Mouse (Mus musculus): ENCODE results near the gene C1galt1. TPM values are rescaled to one million over a fixed set of nuclear protein-coding genes. Genes with fewer than 3 reads are reported as not detected.

The C1galt1 gene
- polyA plus RNA-seq, 1 experiment = 26.3 TPM

- Histone ChIP-seq H3K27ac (ENCODE audit: insufficient read depth, low read length) (no peak overlapping the region), H3K4me1 (ENCODE audit: control insufficient read depth, insufficient read depth, low read length) (peaks cover 11% of the 10 kb centered on the region), H3K4me3 (ENCODE audit: insufficient read depth, low read length) (no peak overlapping the region)
- no peak for TF ChIP-seq POLR2A (IDR thresholded peaks at IDR 0.05; ENCODE audit: low read depth, low read length)
- TF ChIP-seq CTCF (IDR thresholded peaks at IDR 0.05; ENCODE audit: borderline replicate concordance, insufficient read depth, low read length) = no peak
Measured at GRCm38 (mm10) chr6:7857356-7858247, 13.0 kb downstream of the C1galt1 start.

GRCm38 (mm10) chr6:7858586-7858985 lies 13.9 kb downstream of the C1galt1 start:
- H3K4me3 ChIP-seq (ENCODE audit: insufficient read depth, low read length) = no peak overlapping the region
- no peak overlapping the region for H3K27ac ChIP-seq (ENCODE audit: insufficient read depth, low read length)
- H3K4me1 ChIP-seq (ENCODE audit: control insufficient read depth, insufficient read depth, low read length) = peaks cover 11% of the 10 kb centered on the region
- no peak for TF ChIP-seq CTCF (IDR thresholded peaks at IDR 0.05; ENCODE audit: borderline replicate concordance, insufficient read depth, low read length)
- no peak for TF ChIP-seq POLR2A (IDR thresholded peaks at IDR 0.05; ENCODE audit: low read depth, low read length)

GRCm38 (mm10) chr6:7859161-7859560 lies 14.5 kb downstream of the C1galt1 start:
- H3K4me3 ChIP-seq (ENCODE audit: insufficient read depth, low read length) = no peak overlapping the region
- TF ChIP-seq CTCF (IDR thresholded peaks at IDR 0.05; ENCODE audit: borderline replicate concordance, insufficient read depth, low read length) (no peak), POLR2A (IDR thresholded peaks at IDR 0.05; ENCODE audit: low read depth, low read length) (no peak)
- H3K27ac ChIP-seq (ENCODE audit: insufficient read depth, low read length) = no peak overlapping the region
- H3K4me1 ChIP-seq (ENCODE audit: control insufficient read depth, insufficient read depth, low read length) = peaks cover 11% of the 10 kb centered on the region

GRCm38 (mm10) chr6:7861033-7861432 lies 16.4 kb downstream of the C1galt1 start:
- Histone ChIP-seq H3K27ac (ENCODE audit: insufficient read depth, low read length) (no peak overlapping the region), H3K4me1 (ENCODE audit: control insufficient read depth, insufficient read depth, low read length) (peaks cover 11% of the 10 kb centered on the region), H3K4me3 (ENCODE audit: insufficient read depth, low read length) (no peak overlapping the region)
- TF ChIP-seq POLR2A (IDR thresholded peaks at IDR 0.05; ENCODE audit: low read depth, low read length) (no peak), CTCF (IDR thresholded peaks at IDR 0.05; ENCODE audit: borderline replicate concordance, insufficient read depth, low read length) (no peak)

GRCm38 (mm10) chr6:7863354-7863753 lies 18.7 kb downstream of the C1galt1 start:
- H3K27ac ChIP-seq (ENCODE audit: insufficient read depth, low read length) = no peak overlapping the region
- H3K4me1 ChIP-seq (ENCODE audit: control insufficient read depth, insufficient read depth, low read length) = peaks cover 5% of the 10 kb centered on the region
- no peak for TF ChIP-seq CTCF (IDR thresholded peaks at IDR 0.05; ENCODE audit: borderline replicate concordance, insufficient read depth, low read length)
- no peak for TF ChIP-seq POLR2A (IDR thresholded peaks at IDR 0.05; ENCODE audit: low read depth, low read length)
- no peak overlapping the region for H3K4me3 ChIP-seq (ENCODE audit: insufficient read depth, low read length)

GRCm38 (mm10) chr6:7876836-7877235 lies 32.2 kb downstream of the C1galt1 start:
- H3K4me1 ChIP-seq (ENCODE audit: control insufficient read depth, insufficient read depth, low read length) = no peaks in the 10 kb centered on the region
- TF ChIP-seq POLR2A (IDR thresholded peaks at IDR 0.05; ENCODE audit: low read depth, low read length) = no peak
- TF ChIP-seq CTCF (IDR thresholded peaks at IDR 0.05; ENCODE audit: borderline replicate concordance, insufficient read depth, low read length) = no peak
- no peak overlapping the region for H3K4me3 ChIP-seq (ENCODE audit: insufficient read depth, low read length)
- no peak overlapping the region for H3K27ac ChIP-seq (ENCODE audit: insufficient read depth, low read length)

- no peak for TF ChIP-seq POLR2A (IDR thresholded peaks at IDR 0.05; ENCODE audit: low read depth, low read length)
- no peak for TF ChIP-seq CTCF (IDR thresholded peaks at IDR 0.05; ENCODE audit: borderline replicate concordance, insufficient read depth, low read length)
- H3K4me3 ChIP-seq (ENCODE audit: insufficient read depth, low read length) = no peak overlapping the region
- peaks cover 2% of the 10 kb centered on the region; the same call in 1 of the 2 replicates for H3K4me1 ChIP-seq (ENCODE audit: control insufficient read depth, insufficient read depth, low read length)
- H3K27ac ChIP-seq (ENCODE audit: insufficient read depth, low read length) = no peak overlapping the region
Measured at GRCm38 (mm10) chr6:7881595-7882128, 37.0 kb downstream of the C1galt1 start.

GRCm38 (mm10) chr6:7882520-7882919 lies 37.9 kb downstream of the C1galt1 start:
- Histone ChIP-seq H3K4me1 (ENCODE audit: control insufficient read depth, insufficient read depth, low read length) (peaks cover 2% of the 10 kb centered on the region; the same call in 1 of the 2 replicates), H3K27ac (ENCODE audit: insufficient read depth, low read length) (no peak overlapping the region), H3K4me3 (ENCODE audit: insufficient read depth, low read length) (no peak overlapping the region)
- TF ChIP-seq CTCF (IDR thresholded peaks at IDR 0.05; ENCODE audit: borderline replicate concordance, insufficient read depth, low read length) (no peak), POLR2A (IDR thresholded peaks at IDR 0.05; ENCODE audit: low read depth, low read length) (no peak)

- TF ChIP-seq POLR2A (IDR thresholded peaks at IDR 0.05; ENCODE audit: low read depth, low read length) = no peak
- no peak for TF ChIP-seq CTCF (IDR thresholded peaks at IDR 0.05; ENCODE audit: borderline replicate concordance, insufficient read depth, low read length)
- H3K4me3 ChIP-seq (ENCODE audit: insufficient read depth, low read length) = no peak overlapping the region
- no peak overlapping the region for H3K27ac ChIP-seq (ENCODE audit: insufficient read depth, low read length)
- H3K4me1 ChIP-seq (ENCODE audit: control insufficient read depth, insufficient read depth, low read length) = peaks cover 2% of the 10 kb centered on the region; the same call in 1 of the 2 replicates
Measured at GRCm38 (mm10) chr6:7885994-7886684, 41.5 kb downstream of the C1galt1 start.

Measured in embryonic fibroblast, embryonic 13.5 days (primary cell).